Mouse (Mus musculus) stomach, postnatal 0 days (tissue): ENCODE results near the gene Pdzrn4. TPM values are rescaled to one million over a fixed set of nuclear protein-coding genes. Genes with fewer than 3 reads are reported as not detected.

Source experiments
- ATAC-seq: fragments of 200-750 bp; cut with Nextera tagmentation; 2 replicates; pipeline ENCODE4 v1.8.0; 2017; ENCODE audit not compliant: low FRiP score, low TSS enrichment
- DNase-seq: peaks from one replicate; pipeline ENCODE4 v3.0.0-alpha.2; 2016; ENCODE audit warnings: low spot score
- H3K27ac ChIP-seq: fragments of 300-500 bp; sonication (generic); replicated peaks from 2 replicates; pipeline ENCODE4 v1.5.1; 2014; ENCODE audit warnings: mild to moderate bottlenecking, control low read depth
- H3K27me3 ChIP-seq: fragments of 300-500 bp; sonication (generic); 2 replicates; pipeline ENCODE4 v1.6.1; 2014; ENCODE audit warnings: low read length; ENCODE audit not compliant: control insufficient read depth, insufficient read depth
- H3K36me3 ChIP-seq: fragments of 300-500 bp; sonication (generic); 2 replicates; pipeline ENCODE4 v1.6.1; 2014; ENCODE audit warnings: low read length, mixed read lengths; ENCODE audit not compliant: control insufficient read depth, insufficient read depth
- H3K4me1 ChIP-seq: fragments of 300-500 bp; sonication (generic); replicated peaks from 2 replicates; pipeline ENCODE4 v1.6.1; 2014; ENCODE audit warnings: antibody characterized with exemption; ENCODE audit not compliant: control insufficient read depth, insufficient read depth
- H3K4me2 ChIP-seq: fragments of 300-500 bp; sonication (generic); replicated peaks from 2 replicates; pipeline ENCODE4 v1.6.1; 2014; ENCODE audit warnings: low read depth, mild to moderate bottlenecking, control low read depth, moderate library complexity
- H3K4me3 ChIP-seq: fragments of 300-500 bp; sonication (generic); 2 replicates; pipeline ENCODE4 v1.5.1; 2014; ENCODE audit warnings: low read depth, low read length, control low read depth
- H3K9ac ChIP-seq: fragments of 300-500 bp; sonication (generic); 2 replicates; pipeline ENCODE4 v1.6.1; 2014; ENCODE audit warnings: mild to moderate bottlenecking, low read length, control low read depth, mixed read lengths
- H3K9me3 ChIP-seq: fragments of 300-500 bp; sonication (generic); 2 replicates; pipeline ENCODE4 v1.6.1; 2016; ENCODE audit warnings: low read length; ENCODE audit not compliant: control insufficient read depth
- CTCF ChIP-seq: IDR thresholded peaks from 2 replicates; pipeline ENCODE4 v1.5.1; 2016; ENCODE audit warnings: antibody characterized with exemption, low read depth, mild to moderate bottlenecking, moderate library complexity
- EP300 ChIP-seq: optimal IDR thresholded peaks from 2 replicates; pipeline ENCODE3; 2016; ENCODE audit warnings: antibody characterized with exemption
- WGBS: fragments of 180-500 bp; shearing (Covaris S2); extraction: QIAGEN DNeasy Blood & Tissue Kit; methylation state at CpG from one replicate; pipeline ENCODE4 v1.1.7; 2014; 5-methylcytosine and 5-hydroxymethylcytosine counted together
- polyA plus RNA-seq: library from polyadenylated mRNA; unstranded; fragments of >200 nt; fragmentation: Nextera tagmentation; extraction: Ambion mirVana; gene quantifications from 2 replicates; pipeline ENCODE4 v1.2.1, GENCODE M21; 2015

The Pdzrn4 gene
- polyA plus RNA-seq, 1 experiment from 2014 or later = 0.76 TPM

GRCm38 (mm10) chr15:92613228-92613627 lies 216.5 kb downstream of the Pdzrn4 start:
- ATAC-seq (no peak), DNase-seq (no peak)
- Histone ChIP-seq H3K27ac (no peak overlapping the region), H3K4me3 (no peak overlapping the region), H3K9me3 (no peaks in the 10 kb centered on the region), H3K36me3 (no peaks in the 10 kb centered on the region), H3K4me1 (no peaks in the 10 kb centered on the region), H3K9ac (no peak overlapping the region), H3K4me2 (no peak overlapping the region), H3K27me3 (no peaks in the 10 kb centered on the region)
- 83% methylated on average over 3 of the region's 3 CpGs for WGBS
- TF ChIP-seq EP300 (no peak), CTCF (no peak)

- no peak for TF ChIP-seq EP300
- TF ChIP-seq CTCF = no peak
- Histone ChIP-seq H3K27me3 (no peaks in the 10 kb centered on the region), H3K4me1 (no peaks in the 10 kb centered on the region), H3K4me3 (no peak overlapping the region), H3K27ac (no peak overlapping the region), H3K4me2 (no peak overlapping the region), H3K9ac (no peak overlapping the region), H3K9me3 (no peaks in the 10 kb centered on the region), H3K36me3 (no peaks in the 10 kb centered on the region)
- WGBS = 63% methylated on average over 9 of the region's 9 CpGs
- ATAC-seq (no peak), DNase-seq (no peak)
Observed at GRCm38 (mm10) chr15:92621731-92622234, 225.1 kb downstream of the Pdzrn4 start.

- no peak for DNase-seq
- WGBS = 56% methylated on average over 5 of the region's 5 CpGs
- no peak for ATAC-seq
- Histone ChIP-seq H3K4me3 (no peak overlapping the region), H3K9me3 (no peaks in the 10 kb centered on the region), H3K27me3 (no peaks in the 10 kb centered on the region), H3K27ac (no peak overlapping the region), H3K36me3 (no peaks in the 10 kb centered on the region), H3K4me1 (no peaks in the 10 kb centered on the region), H3K4me2 (no peak overlapping the region), H3K9ac (no peak overlapping the region)
- TF ChIP-seq CTCF = no peak
- TF ChIP-seq EP300 = no peak
Observed at GRCm38 (mm10) chr15:92622323-92622722, 225.6 kb downstream of the Pdzrn4 start.

GRCm38 (mm10) chr15:92629172-92629571 lies 232.5 kb downstream of the Pdzrn4 start:
- DNase-seq = no peak

GRCm38 (mm10) chr15:92634044-92634610 lies 237.4 kb downstream of the Pdzrn4 start:
- Histone ChIP-seq H3K36me3 (no peaks in the 10 kb centered on the region), H3K9me3 (no peaks in the 10 kb centered on the region), H3K9ac (no peak overlapping the region), H3K27me3 (no peaks in the 10 kb centered on the region), H3K4me3 (no peak overlapping the region), H3K27ac (no peak overlapping the region), H3K4me2 (no peak overlapping the region), H3K4me1 (no peaks in the 10 kb centered on the region)
- DNase-seq (no peak), ATAC-seq (no peak)
- TF ChIP-seq CTCF (no peak), EP300 (no peak)
- 85% methylated on average over 14 of the region's 14 CpGs for WGBS

More at GRCm38 (mm10) chr15:92629172-92629571, 232.5 kb downstream of the Pdzrn4 start:
- 17% methylated on average over 2 of the region's 2 CpGs for WGBS
- no peaks in the 10 kb centered on the region for H3K36me3 ChIP-seq
- TF ChIP-seq CTCF = no peak
- no peak for TF ChIP-seq EP300
- H3K27me3 ChIP-seq = no peaks in the 10 kb centered on the region
- no peak overlapping the region for H3K4me2 ChIP-seq
- no peaks in the 10 kb centered on the region for H3K4me1 ChIP-seq
- H3K9ac ChIP-seq = no peak overlapping the region
- no peaks in the 10 kb centered on the region for H3K9me3 ChIP-seq
- H3K4me3 ChIP-seq = no peak overlapping the region
- no peak overlapping the region for H3K27ac ChIP-seq
- no peak for ATAC-seq

GRCm38 (mm10) chr15:92640212-92641082 lies 243.8 kb downstream of the Pdzrn4 start:
- no peak overlapping the region for H3K4me2 ChIP-seq
- no peak overlapping the region for H3K27ac ChIP-seq
- TF ChIP-seq CTCF (no peak), EP300 (no peak)
- no peak overlapping the region for H3K4me3 ChIP-seq
- H3K9ac ChIP-seq = no peak overlapping the region
- no peaks in the 10 kb centered on the region for H3K27me3 ChIP-seq
- H3K36me3 ChIP-seq = no peaks in the 10 kb centered on the region
- 67% methylated on average over 18 of the region's 18 CpGs for WGBS
- H3K4me1 ChIP-seq = no peaks in the 10 kb centered on the region
- no peaks in the 10 kb centered on the region for H3K9me3 ChIP-seq
- no peak for DNase-seq
- no peak for ATAC-seq
